Mouse (Mus musculus) adrenal gland, postnatal 0 days (tissue): ENCODE measurements around the gene AC161166.1. TPM values are rescaled to one million over a fixed set of nuclear protein-coding genes. Genes with fewer than 3 reads are reported as not detected.

Experiments
- polyA plus RNA-seq: library from polyadenylated mRNA; unstranded; fragments of >200 nt; fragmentation: Nextera tagmentation; extraction: Ambion mirVana; gene quantifications from 2 replicates; pipeline ENCODE4 v1.2.1, GENCODE M21; 2015

AC161166.1 gene
- polyA plus RNA-seq = 0.11 TPM in 1 of 2 replicates, not detected in the other

GRCm38 (mm10) chr7:24512355-24512754, at the start of gene AC161166.1:
Gene AC161166.1, minus strand, starts transcription at chr7:24512455.

DNA sequence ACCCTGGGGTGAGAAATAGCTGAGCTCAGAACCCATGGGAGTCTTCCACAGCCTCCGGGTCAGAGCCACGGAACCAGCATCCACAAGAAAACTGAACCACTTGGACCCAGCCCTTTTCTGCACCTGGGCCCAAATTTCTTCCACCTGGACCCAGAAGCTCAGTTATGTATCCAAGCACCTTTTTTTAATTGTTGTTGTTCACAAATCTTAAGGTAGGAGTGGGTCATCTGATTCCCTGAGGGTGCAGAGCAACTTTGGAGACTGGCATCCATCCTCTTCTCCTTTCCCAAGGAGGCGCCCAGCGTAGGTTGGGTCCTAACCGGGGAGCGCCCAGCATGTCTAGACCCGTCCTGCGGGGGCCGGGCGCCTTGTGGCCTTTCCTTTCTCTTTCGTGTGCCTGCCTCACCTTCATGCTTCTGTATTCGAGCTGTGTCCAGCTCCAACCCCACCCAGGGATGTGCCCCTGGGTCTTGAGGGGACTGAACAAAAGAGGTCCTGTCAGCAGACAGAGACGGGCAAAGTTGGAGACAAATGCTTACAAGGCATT, 33.9 kb upstream of the AC161166.1 start, which contains the start of the genes Pinlyp and Xrcc1:
Gene Pinlyp, minus strand, starts transcription at position 51 of the 547 bp plus-strand sequence.
Gene Xrcc1, plus strand, starts transcription at position 222 of the 547 bp plus-strand sequence.

GRCm38 (mm10) chr7:24530062-24530931, 18.0 kb upstream of the AC161166.1 start, which contains the start of gene Irgq:
Gene Irgq, plus strand, starts transcription at chr7:24530689.

GRCm38 (mm10) chr7:24506838-24507725, 5.2 kb downstream of the AC161166.1 start, which contains the start of gene Zfp428:
Gene Zfp428, plus strand, starts transcription at chr7:24507006.

DNA sequence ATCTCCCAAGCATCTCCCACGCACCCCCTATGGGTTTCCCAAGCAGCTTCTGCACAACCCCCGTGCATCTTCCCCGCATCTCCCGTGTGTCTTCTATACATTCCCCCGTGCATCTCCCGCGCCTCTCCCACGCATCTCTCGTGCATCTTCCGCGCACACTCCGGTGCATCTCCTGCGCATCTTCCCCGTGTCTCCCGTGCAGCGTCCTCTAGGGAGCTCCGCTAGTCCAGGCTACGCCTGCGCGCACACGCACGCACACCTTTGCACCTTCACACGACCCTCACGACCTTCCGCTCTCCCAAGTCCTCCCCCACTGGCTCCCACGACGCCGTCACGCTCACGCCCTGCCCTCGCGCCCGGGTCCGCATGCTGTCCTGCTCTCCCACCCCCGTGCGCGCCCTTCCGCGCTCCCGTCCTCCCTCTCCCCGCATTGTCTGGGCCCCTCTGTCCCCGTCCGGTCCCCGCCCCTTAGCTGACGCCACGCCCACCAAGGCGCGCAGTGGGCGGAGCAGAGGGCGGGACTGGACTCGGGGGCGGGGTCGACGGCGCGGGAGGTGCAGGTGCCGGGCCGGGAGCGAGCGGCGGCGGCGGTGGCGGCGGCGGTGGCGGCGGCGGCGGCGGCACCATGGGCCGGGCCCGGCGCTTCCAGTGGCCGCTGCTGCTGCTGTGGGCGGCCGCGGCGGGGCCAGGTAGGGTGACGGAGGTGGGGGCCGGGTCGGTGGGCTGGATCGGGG, 30.6 kb downstream of the AC161166.1 start, which contains the start of gene Cadm4:
Gene Cadm4, plus strand, starts transcription at position 550 of the 734 bp plus-strand sequence.

GRCm38 (mm10) chr7:24462388-24463319, 49.6 kb downstream of the AC161166.1 start, which contains the start of gene Plaur:
Gene Plaur, plus strand, starts transcription at chr7:24462484.

Other genes starting within 250 kb of the AC161166.1 start
- gene Zfp93, start 242.0 kb downstream of the AC161166.1 start, polyA plus RNA-seq = 4.0 and 5.2 TPM in 2 replicates
- 12.2 and 18.2 TPM in 2 replicates for gene Zfp61, start 211.2 kb downstream of the AC161166.1 start, polyA plus RNA-seq
- gene Zfp94, start 195.8 kb downstream of the AC161166.1 start, polyA plus RNA-seq = 6.7 and 7.9 TPM in 2 replicates
- 0.14 TPM in 1 of 2 replicates, not detected in the other for gene Tescl, start 178.5 kb downstream of the AC161166.1 start, polyA plus RNA-seq
- gene Lypd5, start 163.3 kb downstream of the AC161166.1 start, polyA plus RNA-seq = 0.14 TPM in 1 of 2 replicates, not detected in the other
- 3.2 and 7.2 TPM in 2 replicates for gene Kcnn4, start 142.2 kb downstream of the AC161166.1 start, polyA plus RNA-seq
- 11.1 and 18.4 TPM in 2 replicates for gene Smg9, start 112.8 kb downstream of the AC161166.1 start, polyA plus RNA-seq
- gene Irgc1, start 60.2 kb downstream of the AC161166.1 start, polyA plus RNA-seq = not detected in 2 replicates
- 9.6 and 13.0 TPM in 2 replicates for gene Plaur, start 50.0 kb downstream of the AC161166.1 start, polyA plus RNA-seq
- gene Cadm4, start 30.4 kb downstream of the AC161166.1 start, polyA plus RNA-seq = 5.0 and 8.1 TPM in 2 replicates
- 24.2 and 36.0 TPM in 2 replicates for gene Zfp428, start 5.4 kb downstream of the AC161166.1 start, polyA plus RNA-seq
- gene Irgq, start 18.2 kb upstream of the AC161166.1 start, polyA plus RNA-seq = 5.6 and 6.5 TPM in 2 replicates
- 0.28 and 0.41 TPM in 2 replicates for gene Pinlyp, start 33.7 kb upstream of the AC161166.1 start, polyA plus RNA-seq
- gene Xrcc1, start 33.8 kb upstream of the AC161166.1 start, polyA plus RNA-seq = 35.5 and 44.2 TPM in 2 replicates
- 20.5 and 25.9 TPM in 2 replicates for gene Ethe1, start 75.1 kb upstream of the AC161166.1 start, polyA plus RNA-seq
- 2.8 and 5.6 TPM in 2 replicates for gene Zfp575, start 75.2 kb upstream of the AC161166.1 start, polyA plus RNA-seq
- gene Phldb3, start 98.3 kb upstream of the AC161166.1 start, polyA plus RNA-seq = 0.30 and 0.36 TPM in 2 replicates
- gene Lypd3, start 124.1 kb upstream of the AC161166.1 start, polyA plus RNA-seq = 1.6 and 2.0 TPM in 2 replicates
- not detected in 2 replicates for gene Tex101, start 164.2 kb upstream of the AC161166.1 start, polyA plus RNA-seq
- not detected in 2 replicates for gene BC049730, start 196.8 kb upstream of the AC161166.1 start, polyA plus RNA-seq
- not detected in 2 replicates for gene Gm4763, start 214.5 kb upstream of the AC161166.1 start, polyA plus RNA-seq
- gene Cd177, start 247.9 kb upstream of the AC161166.1 start, polyA plus RNA-seq = 0.63 and 0.84 TPM in 2 replicates